Mouse (Mus musculus): Measurements from ENCODE around the gene Cep97.

Gene Cep97

DNA sequence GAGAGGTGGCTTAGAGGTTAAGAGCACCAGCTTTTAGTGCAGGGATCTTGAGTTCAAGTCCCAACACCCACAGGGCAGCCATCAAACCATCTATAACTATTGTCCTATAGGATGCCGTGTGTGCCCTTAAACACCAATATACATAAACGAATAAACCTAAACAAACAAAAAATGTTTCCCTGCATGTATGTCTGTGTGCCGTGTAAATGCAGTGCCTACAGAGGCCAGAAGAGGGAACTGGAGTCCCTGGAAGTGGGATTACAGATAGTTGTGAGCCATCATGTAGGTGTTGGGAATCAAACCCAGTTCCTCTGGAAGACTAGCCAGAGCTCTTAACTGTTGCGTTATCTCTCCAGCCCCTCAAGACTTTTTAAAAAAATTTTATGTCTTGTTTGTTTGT is 6.1 kb upstream of the Cep97 start:
- no peak for DNase-seq

GRCm38 (mm10) chr16:55939703-55940102 is 5.0 kb upstream of the Cep97 start:
- no peak for DNase-seq

- no peak for DNase-seq
Observed at GRCm38 (mm10) chr16:55938761-55939160, 4.1 kb upstream of the Cep97 start.

DNA sequence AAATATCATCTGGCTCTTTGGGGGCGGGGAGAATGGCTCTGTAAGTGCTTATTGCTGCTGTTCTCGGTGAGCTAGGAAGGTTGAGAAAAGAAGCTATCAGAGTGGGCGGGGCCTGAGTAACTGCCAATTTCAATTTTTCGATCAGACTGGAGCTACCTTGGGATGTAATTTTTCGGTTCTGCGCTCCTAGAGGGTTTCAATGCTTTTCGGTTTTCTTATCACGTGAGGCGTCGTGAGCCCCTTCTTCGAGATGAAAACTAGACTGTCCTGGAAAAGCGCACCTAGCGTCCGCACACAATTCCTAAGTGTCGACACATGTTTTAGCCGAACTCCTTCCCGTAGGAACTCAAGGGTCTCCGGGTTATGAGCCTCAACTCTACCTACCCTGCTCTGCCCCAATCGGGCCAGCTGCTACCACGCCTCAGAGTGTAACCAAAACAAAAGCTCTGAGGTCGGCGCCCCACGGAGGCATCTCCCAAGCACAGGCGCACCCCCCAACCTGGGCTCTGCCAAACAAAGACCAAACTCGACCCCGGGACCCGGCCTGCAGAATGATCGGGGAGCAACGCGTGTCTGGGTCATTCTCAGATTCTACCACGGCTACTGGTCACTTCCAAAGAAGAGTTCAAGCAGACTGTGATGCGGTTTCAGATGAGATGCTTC is 843 bp downstream of the Cep97 start:
- no peak for DNase-seq

DNA sequence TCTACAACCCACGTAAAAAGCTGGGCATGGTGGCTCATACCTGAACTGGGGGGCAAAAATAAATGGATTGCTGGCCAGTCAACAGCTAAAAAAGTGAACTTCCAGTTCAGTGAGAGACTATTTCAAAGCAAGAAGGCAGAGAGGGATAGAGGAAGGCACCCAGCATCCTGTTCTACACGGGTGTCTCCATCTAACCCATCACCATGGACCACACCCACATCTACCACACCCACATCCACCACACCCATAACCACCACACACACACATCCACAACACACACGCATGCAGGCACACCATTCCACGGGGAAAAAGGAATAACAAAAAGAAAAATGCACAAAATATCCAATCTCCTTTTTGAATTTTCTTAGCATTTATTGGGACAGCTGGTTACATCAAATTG is 10.6 kb downstream of the Cep97 start:
- DNase-seq = no peak

- DNase-seq = no peak
Observed at GRCm38 (mm10) chr16:55922079-55922478, 12.6 kb downstream of the Cep97 start.

DNA sequence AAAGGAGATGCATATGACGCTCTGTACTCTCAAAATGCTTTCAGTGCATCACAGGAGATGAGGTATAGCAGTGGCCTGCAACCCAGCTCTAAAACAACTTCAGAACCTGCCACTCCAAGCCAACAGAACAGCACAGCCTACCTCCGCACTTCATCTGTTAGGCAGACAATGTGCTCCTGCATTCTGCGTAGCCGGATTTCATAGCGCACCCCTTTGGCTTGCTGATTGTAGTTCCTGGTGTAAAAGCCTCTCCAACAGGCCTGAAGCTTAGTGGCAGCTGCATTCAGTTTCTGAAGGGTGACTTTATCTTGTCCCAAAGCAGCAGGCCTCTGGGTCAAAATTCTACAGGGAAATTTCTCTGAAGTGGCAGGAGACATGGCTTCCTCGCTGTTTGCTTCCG is 19.9 kb downstream of the Cep97 start:
- no peak for DNase-seq

GRCm38 (mm10) chr16:55910208-55910793 is 24.4 kb downstream of the Cep97 start:
- peak; percentile 55 for DNase-seq

GRCm38 (mm10) chr16:55906928-55907679 is 27.6 kb downstream of the Cep97 start:
- no peak for DNase-seq

GRCm38 (mm10) chr16:55905370-55905769 is 29.3 kb downstream of the Cep97 start:
- no peak for DNase-seq

GRCm38 (mm10) chr16:55901839-55902756 is 32.6 kb downstream of the Cep97 start:
- no peak for DNase-seq

GRCm38 (mm10) chr16:55898385-55899002 is 36.2 kb downstream of the Cep97 start:
- no peak for DNase-seq

GRCm38 (mm10) chr16:55895651-55896095 is 39.0 kb downstream of the Cep97 start:
- no peak for DNase-seq

DNA sequence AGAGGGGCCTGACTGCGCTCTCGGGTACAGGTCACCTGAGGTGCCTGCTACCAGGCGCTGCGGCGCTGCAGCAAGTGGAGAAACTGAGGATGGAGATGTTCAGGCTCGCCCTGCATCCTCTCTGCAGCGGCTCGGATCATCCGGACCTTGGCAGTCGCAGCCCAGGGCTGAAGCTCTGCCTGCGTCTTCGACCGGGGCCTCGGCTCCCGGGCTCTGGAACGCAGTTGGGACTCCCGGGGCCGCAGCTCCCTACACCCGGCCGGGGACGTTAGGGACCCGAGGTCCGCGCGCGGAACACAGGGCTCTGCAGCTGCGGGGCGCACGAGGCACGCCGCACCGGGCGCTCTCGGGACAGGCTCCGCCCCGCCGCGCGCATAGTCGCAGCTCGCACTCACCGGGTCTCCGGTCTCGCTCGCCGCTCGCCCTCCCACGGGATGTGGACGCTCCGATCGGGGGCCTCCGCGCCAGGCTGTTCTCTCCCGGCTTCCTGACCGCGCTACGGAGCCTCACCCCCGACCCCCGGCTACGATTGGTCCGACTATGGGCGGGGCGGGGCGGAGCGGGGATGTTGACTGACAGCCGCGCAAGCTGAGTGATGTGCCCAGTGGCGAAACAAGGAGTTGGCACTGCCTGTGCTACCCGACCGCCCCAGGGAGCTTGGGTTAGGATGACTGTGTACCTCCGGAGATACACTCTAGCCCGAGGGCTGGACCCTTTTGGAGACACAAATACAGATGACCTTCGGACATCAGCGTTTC is 39.6 kb downstream of the Cep97 start, which contains the start of gene Nxpe3:
Nxpe3 (minus strand) TSS at position 393 of the 758 bp plus-strand sequence.
- peak; percentile 93 for DNase-seq

DNA sequence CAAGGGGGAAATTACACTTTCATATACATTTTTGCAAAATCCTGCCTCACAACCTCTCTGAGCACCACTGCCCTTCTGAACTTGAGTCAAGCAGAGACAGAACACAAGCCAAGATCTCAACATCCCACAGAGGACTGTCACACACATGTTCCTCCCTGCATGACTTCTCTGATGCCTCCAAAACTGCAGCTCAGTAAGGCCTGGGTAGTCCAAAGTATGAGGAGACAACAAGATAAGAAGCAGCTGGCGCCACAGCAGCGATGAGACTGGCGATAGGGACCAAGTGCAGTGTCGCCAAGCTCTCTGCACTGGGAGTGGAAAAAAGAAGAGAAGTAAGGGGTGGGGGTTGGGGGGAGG is 40.1 kb downstream of the Cep97 start:
- DNase-seq = no peak

DNA sequence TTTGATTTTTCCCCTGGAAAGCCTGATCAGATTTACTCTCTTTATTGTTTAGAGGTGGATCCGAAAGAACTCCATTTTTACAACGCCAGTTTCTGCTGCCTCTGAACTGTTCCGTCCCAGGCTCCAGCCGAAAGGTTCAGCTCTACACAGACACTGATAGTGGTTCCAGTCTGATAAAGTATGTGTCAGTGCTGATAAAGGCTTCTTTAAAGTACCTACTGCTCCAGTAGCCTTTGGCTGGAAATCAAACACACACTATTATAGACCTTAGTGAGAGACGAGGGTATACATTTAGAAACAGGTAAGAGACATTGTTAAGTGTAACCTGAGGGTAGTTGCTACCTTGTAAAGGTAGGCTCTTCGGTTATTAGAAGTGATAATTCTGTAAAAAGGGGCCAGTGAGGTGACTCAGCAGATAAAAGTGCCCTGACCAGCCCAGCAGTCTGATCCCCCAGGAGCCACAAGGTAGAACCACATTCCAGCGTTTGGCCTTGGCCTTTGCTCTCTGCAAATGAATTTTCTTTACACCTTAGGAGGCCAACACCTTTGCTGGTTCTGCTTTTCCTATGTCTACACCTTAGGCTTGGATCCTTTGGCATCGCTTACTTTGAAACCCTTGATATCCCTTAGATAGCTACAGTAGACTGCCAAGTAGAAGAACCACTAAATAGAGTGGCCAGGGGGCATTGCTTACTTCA is 41.1 kb downstream of the Cep97 start:
- no peak for DNase-seq

GRCm38 (mm10) chr16:55892484-55892883 is 42.2 kb downstream of the Cep97 start:
- no peak for DNase-seq

DNA sequence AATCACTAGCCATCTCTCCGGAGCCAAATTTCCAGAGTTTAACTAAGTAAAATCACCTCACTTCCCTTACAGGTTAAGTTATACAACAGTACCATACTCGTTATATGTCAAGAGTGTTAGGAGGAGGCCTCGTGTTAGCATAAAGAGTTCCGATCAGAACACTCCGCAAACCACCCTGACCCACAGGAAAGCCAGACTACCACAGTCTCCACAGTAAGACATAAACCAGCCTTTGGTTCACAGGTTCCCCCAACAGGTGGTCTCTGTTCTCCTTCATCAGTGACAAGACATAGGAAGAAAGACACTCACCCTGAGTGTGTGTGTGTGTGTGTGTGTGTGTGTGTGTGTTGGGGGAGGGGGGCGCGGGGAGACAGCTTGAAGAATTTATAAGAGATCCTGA is 43.3 kb downstream of the Cep97 start:
- DNase-seq = no peak

- no peak for DNase-seq
Observed at GRCm38 (mm10) chr16:55890346-55891136, 44.1 kb downstream of the Cep97 start.

DNA sequence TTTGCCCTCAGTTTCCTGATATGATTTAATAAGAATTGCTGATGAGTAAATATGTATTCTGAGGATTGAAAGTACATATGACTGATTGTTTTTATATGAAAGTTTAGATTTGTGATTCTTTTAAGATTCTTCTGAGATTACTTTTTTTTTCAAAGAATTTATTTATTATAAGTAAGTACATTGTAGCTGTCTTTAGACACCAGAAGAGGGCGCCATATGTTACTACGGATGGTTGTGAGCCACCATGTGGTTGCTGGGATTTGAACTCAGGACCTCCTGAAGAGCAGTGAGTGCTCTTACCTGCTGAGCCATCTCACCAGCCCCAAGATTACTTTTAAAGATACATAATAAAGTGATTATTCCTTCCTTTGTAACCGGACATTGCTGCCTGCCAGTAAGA is 45.2 kb downstream of the Cep97 start:
- DNase-seq = no peak

Measured in kidney, adult 18-20 months (tissue).